Mouse (Mus musculus) splenic B cell, adult 2 months (primary cell): ENCODE results near the gene Atf3.

ENCODE experiments used
- DNase-seq: peaks from one replicate; pipeline ENCODE4 v3.0.0-alpha.2; 2011; ENCODE audit warnings: low read depth, low spot score
- H3K27me3 ChIP-seq: 2 replicates; pipeline ENCODE4 v1.6.1; 2012; ENCODE audit warnings: mild to moderate bottlenecking, low read length, moderate library complexity, mixed read lengths; ENCODE audit not compliant: control insufficient read depth, poor library complexity, insufficient read depth, severe bottlenecking
- H3K36me3 ChIP-seq: 2 replicates; pipeline ENCODE4 v1.6.1; 2012; ENCODE audit warnings: mild to moderate bottlenecking, low read length, moderate library complexity, mixed read lengths; ENCODE audit not compliant: control insufficient read depth, poor library complexity, insufficient read depth, severe bottlenecking

Atf3 gene

DNA sequence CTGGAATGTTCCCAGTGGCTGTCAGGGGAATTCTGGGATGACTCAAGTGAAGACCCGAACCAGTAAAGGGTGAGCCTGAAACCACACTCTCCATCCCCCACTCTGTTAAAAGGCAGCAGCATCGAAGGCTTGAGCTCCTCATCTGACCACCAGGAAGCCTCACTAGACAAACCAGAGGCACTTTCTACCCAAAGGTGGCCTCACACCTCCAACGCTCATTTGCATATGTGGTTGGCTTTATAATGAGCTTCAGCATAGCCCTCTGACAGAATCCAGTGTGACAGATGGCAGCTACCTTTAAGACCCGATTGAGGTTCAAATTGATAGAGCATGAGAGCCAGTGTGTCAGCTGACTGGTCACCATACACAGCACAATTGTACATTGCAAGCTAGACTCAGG, 93.6 kb downstream of the Atf3 start:
- no peak for DNase-seq
- H3K36me3 ChIP-seq: no peaks in the 10 kb centered on the region
- no peaks in the 10 kb centered on the region for H3K27me3 ChIP-seq

DNA sequence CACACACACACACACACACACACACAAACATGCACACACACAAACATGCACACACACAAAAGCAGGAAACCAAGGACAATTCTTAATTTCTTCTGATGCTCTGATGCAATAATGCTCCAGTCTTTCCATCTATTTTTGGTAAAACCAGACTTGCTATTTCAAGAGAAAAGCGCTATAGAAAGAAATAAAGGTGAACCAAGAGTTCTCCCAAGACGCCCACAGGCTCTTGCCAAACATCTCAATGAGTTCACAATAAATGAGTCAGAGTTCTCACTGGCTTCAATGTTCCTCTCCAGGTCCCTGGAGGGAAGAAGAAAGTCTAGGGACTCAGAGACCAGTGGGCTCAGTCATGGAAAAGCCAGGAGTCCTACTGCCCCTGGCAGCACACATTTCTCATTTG, 94.1 kb downstream of the Atf3 start:
- H3K36me3 ChIP-seq: no peaks in the 10 kb centered on the region
- DNase-seq: no peak
- no peaks in the 10 kb centered on the region for H3K27me3 ChIP-seq

DNA sequence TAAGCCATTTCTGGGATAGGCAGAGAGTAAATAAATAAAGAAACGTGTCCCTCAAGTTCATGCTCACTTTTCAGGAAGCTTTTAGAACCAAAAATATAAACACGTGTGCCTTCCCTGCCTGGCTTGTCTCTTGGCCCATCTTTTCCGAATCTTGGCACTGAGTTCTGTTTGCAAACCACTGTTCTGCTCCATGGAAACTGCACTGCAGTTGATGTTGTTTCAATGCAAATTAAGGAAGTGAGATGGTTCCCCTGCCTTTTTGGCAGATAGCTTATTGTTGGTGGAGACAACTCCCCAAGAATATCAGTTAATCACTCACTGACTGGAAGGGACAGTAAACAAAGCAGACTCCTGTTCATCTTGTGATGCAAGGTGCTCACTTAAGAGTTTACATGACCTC, 95.1 kb downstream of the Atf3 start:
- DNase-seq: peak; percentile 9
- H3K27me3 ChIP-seq: no peaks in the 10 kb centered on the region

More for the DNA sequence above, 95.1 kb downstream of the Atf3 start:
- H3K36me3 ChIP-seq: no peaks in the 10 kb centered on the region
